Mouse (Mus musculus) gonadal fat pad, adult 2 months (tissue): ENCODE measurements around the gene Fanci. TPM values are rescaled to one million over a fixed set of nuclear protein-coding genes. Genes with fewer than 3 reads are reported as not detected.

Experiments
- DNase-seq: peaks from one replicate; pipeline ENCODE4 v3.0.0-alpha.2; 2012; ENCODE audit warnings: low read depth
- polyA plus RNA-seq: library from polyadenylated mRNA; depleted of rRNA; stranded (reverse); fragments of >200 nt; gene quantifications from 2 replicates; pipeline ENCODE4 v1.2.3, GENCODE M21; 2012

Gene Fanci
- polyA plus RNA-seq, 1 experiment: 0.28 TPM

DNA sequence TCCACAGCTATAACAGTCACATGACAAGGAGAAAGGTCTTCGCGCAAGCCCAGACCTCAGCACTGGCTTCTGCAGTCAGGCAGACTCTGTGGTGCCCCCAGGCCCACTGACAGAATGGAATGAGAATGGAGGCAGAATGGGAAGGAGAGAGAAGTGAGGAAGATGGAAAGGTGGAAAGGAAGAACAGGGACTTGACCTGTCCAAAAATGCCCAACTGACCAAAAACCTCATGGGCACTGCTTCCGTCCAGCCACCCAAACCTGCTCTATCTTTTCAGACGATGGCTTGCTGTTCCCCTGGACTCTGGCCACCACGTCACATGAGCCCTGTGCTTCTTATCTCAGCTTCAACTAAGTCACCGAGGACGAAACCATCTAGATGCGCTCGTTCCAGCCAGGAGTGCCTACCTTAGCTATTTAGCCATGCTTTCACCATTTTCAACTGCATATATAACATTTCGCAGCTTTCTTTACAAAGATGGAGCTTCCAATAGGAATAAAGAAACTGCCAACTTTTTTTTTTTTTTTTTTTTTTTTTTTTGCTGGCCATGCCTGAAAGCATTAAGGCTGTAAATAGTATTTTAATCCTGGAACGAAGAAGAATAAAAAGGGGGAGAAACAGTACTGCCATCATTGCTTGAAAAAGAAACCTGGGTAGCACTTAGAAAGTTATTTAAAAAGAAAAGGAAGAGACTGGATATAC is 71.8 kb downstream of the Fanci start:
- no peak for DNase-seq

DNA sequence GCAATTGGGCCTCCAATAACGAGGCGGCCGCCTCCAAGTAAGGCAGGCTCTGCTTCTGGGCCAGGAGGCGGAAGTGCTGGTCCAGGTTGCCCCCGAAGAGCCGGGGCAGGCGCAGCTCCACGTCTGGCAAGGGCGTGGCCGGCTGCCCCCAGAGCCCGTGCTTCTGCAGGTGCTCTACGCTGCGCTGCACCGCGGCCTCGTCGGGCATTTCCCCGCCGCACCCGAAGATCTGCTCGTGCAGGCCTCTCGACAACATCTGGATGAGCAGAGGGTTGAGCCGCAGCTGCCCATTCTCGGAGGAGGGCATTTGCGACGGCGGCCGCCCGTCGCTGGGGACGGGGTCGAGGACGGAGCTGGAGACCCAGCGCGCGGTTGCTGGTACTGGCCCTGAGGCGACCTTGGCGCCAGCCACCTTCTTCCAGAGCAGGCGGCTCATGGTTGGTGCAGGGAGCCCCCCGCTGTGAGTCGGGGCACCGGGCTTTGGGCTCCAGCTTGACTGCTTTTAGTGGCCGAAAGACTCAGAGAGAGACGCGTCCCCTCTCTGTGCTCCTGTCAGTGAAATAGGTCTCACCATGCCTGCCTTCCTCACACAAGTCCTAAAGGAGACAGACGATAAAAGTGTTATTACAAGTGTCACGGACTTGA is 73.2 kb downstream of the Fanci start:
- DNase-seq: no peak

DNA sequence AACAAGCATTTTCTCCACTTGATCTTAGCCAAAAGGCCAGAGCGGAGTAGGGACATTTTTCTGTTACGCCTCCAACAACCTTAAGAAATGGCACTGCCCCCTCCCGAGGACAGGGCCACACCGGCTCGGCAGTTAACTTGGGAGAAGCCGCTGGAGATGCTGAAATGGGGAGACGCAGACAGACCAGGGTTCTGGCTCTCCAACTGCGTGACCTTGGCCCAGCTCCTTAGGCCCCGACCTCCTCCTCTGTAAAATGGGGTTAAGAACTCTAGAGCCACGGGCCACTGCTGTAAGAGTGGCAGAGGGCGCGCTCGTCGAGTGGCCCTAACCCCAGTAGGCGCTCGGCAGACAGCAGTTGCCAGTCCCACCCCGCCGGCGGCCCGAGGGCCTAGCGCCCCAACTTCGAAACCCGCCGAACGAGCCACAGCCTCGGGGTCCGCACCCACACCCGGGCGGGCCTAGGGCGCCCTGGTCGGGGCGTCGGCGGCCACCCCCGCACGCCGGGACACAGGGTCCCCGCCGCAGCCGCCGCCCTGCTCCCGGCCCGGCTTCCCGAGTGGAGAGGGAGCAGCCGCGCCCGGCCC is 73.8 kb downstream of the Fanci start:
- DNase-seq: no peak

DNA sequence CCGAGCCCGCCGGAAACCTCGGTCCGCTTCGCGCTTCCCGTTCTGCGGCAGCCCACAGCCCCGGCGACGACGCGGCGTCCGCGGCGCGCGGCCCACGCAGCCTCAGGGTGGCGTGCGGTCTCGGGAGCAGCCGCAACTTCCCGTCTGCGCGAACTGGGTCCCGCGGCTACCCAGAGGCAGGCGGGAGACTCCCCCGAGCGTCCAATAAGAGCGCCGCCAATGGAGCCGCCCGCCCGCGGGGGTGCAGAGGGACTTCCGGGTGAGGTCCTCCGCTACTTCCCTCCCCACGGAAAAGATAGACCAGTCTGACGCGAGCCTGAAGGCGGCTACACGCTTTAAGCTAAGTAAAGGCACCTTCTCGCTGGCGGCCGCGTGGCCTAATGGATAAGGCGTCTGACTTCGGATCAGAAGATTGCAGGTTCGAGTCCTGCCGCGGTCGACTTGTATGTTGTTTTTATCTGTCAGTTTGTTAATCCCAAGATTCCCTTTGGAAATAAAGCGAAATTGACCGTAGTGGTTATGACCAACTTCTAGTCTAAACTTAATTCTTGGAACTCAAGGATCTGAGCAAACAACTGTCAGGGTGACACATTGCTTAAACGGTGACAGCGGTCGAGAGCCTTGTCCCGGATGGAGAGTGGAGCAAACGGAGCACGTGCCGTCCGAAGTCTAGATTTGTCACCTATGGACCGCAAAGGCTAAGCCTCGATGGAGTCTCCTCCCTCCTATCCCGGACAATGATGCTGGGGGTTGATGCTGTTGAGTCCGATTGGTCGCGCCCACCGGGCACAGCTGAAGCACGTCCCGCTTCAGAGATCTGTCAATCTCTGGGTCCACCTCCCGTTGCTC is 74.5 kb downstream of the Fanci start, which contains the start of gene Polg:
Gene Polg, minus strand, starts transcription at position 310 of the 849 bp plus-strand sequence.
- peak; percentile 79 for DNase-seq

- DNase-seq: no peak
Observed at GRCm38 (mm10) chr7:79467951-79468350, 76.2 kb downstream of the Fanci start.

- DNase-seq: no peak
Observed at GRCm38 (mm10) chr7:79468994-79469393, 77.3 kb downstream of the Fanci start.

DNA sequence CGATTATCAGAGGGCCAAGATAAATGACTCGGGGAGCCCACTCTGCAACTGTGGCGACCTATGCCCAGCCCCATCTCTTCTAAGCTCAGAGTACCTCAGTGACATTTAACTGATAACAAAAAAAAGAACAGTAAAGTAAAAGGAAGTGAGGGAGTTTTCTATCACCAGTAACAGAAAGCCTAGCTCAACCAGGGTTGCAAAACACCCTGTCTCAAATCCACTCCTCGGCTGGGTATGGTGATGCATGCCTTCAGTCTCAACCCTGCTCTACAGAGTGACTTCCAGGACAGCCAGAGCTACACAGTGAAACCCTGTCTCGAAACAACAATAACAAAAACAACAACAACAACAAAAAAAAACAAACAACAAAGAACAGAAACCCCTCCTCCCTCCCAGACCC is 78.0 kb downstream of the Fanci start:
- no peak for DNase-seq

DNA sequence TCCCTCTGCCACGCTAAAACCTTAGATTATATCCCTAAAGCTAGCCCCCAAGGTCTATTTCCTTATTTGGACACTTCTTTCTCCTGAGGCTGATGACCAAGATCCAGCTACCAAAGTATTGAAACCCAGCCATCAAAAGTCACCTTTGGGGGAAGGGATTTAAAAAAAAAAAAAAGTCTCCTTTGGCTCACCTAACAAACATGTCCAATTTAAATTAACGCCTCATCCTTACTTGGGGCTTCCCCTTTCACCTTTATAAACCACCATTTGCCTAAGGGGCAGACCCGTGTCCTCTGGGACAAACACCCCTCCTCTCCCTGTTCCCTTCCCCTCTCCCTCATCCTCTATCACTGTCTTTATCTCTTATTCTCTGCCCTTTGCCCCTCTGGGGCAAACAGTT is 79.0 kb downstream of the Fanci start:
- no peak for DNase-seq

DNA sequence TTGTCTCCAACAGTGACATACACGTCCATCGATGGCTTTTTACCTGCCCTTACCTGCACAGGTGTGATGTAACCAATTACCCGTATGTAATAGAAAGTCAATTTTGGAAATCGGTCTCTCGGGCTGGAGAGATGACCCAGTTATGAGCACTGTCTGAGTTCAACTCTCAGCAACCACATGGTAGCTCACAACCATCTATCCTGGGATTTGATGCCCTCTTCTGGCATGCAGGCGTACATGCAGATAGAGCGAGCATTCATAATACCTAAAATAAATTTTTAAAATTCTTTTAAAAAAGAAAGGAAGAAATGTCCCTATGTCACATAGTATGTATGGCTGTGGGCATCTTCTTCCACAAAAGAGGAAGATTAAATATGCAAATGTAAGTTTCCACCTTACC is 79.7 kb downstream of the Fanci start:
- no peak for DNase-seq

GRCm38 (mm10) chr7:79472792-79473191 is 81.1 kb downstream of the Fanci start:
- DNase-seq: no peak

DNA sequence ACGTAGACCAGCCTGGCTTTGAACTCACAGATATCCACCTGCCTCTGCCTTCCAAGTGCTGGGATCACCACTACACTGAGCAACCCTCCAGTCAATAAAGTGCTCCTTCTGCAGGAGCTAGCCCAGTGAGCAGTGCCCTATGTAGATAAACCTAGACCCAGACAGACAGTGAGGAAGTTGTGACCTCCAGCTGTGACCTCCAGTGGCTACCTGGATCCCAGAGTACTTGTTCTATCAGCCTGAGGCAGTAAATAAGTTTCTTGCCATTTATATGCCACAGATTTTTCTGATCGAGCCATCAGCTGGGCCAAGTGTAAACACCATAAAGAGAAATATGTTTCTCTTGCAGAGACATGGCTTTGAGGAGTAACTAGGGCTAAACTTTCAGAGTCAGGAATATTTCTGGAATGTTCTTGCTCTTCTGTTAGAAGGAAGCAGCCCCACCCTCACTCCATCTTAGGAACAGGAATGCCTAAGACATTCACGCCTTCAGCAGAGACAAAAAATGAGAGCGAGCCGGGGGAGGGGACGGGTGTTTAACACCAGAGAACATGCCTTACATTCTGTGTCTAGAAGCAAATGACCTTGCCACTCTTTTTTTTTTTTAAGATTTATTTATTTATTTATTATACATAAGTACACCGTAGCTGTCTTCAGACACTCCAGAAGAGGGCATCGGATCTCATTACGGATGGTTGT is 81.9 kb downstream of the Fanci start:
- DNase-seq: no peak

- DNase-seq: no peak
Observed at GRCm38 (mm10) chr7:79474831-79475399, 83.2 kb downstream of the Fanci start.

DNA sequence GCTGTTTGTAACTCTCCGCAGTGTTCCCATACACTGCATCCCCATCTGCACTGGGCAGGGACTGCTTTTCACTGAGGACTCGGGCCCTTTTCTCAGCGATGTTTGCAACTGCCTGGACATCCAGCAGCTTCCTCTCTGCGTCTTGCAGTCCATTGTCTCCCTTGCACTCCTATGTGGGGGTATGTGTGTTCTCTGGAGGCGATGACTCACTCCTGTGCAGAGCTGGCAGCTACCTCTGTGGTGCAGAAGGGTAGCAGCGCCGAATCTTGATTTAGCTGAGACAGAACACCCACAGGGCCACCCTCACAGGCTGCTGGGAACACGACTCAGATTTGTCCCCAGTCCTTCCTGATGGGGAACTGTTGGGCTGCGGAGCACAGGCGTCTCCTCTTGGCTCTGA is 94.8 kb downstream of the Fanci start:
- no peak for DNase-seq

- no peak for DNase-seq
Observed at GRCm38 (mm10) chr7:79493915-79494314, 102.2 kb downstream of the Fanci start.

DNA sequence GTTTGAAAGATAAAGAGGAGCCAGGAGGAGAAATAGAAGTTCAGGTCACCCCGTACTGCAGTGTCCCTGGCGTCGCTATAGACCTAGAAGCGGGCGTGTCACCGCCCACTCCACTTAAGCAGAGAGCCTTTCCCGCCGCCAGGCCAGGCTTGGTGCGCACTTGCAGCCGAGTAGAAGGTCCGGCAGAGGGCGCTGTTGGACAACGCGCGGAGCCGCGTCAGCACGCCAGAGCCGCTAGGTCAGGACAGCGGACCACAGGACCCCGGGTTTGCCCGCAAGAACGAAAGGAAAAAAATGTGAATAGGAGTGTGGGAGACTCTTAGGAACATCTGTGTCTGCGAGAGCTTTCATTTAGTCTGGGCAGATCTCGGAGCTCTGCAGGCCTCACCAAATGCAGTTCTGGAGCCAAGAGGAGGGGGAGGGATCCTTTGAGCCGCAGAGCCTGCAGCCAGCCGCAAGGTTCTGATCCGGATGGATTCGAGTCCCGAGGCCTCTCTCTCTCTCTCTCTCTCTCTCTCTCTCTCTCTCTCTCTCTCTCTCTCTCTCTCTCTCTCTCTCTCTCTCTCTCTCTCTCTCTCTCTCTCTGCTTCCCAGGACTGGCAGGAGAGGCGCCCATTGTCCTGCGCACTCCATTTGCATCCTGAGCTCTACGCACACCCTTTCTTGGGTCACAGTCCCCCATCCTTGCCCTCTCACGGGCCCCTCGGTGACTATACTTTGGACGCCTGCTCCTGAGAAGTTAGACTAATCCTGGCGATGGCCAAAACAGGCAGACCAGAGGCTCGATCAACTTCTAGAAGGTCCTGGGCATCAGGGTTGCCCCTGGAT is 104.5 kb downstream of the Fanci start:
- DNase-seq: no peak

DNA sequence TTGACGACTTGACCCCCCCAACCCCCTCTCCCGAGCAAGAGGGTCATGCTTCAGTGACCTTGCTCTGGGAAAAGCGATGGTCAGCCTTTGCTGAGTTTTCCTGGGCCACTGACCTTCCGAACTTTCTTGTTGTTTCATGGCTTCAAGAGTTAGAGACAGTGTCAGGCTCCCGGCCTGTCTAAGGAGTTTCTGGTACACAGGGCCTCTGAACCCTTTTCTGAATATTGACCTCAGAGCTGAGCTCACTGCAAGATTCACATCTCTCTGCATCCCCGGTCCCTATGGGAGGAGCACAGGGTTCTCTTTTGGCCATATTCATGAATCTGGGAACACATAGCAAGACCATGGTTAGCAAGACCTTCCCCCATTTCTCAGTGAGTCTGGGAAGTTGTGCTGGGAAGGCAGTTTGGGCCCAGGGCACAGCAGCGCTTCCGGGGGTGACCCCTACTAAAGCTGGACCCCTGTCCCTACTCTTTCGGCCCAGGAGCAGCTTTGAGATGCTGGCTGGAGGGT is 105.1 kb downstream of the Fanci start:
- no peak for DNase-seq

DNA sequence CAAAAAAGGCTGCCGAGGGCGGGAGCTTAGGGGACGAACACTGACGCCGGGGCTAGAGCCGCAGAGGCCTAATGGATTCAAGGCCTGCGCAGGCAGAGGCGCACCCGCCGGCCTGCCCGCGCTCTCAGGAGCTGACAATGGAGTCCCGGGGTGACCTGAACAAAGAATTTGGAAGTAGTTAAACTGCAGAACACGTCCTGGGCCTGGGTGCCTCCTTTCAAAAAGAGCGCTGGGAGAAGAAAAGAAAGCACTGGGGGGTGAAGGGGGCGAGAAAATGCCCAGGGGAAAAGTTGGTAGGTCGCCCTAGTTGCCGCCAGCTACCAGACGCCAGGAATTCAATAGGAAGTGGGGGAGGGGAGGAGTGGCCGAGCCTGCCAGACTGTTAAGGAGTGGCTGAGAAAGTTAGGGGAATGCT is 106.0 kb downstream of the Fanci start:
- no peak for DNase-seq

GRCm38 (mm10) chr7:79498356-79498755 is 106.6 kb downstream of the Fanci start:
- DNase-seq: no peak

DNA sequence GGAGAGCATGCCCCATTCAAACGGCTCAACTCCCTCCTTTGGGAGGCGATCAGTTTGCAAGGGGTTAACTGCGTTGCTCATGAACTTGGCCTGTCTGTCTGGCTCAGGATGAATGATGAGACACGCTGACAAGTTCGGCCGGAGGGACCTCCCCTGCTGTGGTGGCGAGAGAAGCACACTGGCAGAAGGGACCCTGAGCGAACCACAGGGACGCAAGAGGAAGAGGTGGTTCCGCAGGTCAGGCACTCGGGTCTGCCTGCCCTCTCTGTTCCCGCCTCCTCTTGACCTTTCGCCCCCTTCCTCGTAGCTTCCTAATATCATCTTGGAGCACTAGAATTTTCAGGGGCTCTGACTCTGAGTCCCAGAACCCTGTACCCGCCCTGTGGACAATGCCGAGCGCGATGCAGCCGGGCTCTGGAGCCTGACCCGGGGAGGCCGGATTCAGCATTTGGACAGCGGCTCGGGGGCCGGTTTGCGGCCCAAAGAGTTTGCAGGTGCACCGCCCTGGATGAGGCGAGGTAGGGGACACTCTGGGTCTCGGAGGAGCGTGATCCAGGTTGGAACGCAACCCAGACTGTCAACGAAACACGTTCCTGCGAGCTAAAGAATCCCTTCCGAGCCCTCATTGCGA is 107.4 kb downstream of the Fanci start:
- no peak for DNase-seq
